In the genomic region with DNA sequence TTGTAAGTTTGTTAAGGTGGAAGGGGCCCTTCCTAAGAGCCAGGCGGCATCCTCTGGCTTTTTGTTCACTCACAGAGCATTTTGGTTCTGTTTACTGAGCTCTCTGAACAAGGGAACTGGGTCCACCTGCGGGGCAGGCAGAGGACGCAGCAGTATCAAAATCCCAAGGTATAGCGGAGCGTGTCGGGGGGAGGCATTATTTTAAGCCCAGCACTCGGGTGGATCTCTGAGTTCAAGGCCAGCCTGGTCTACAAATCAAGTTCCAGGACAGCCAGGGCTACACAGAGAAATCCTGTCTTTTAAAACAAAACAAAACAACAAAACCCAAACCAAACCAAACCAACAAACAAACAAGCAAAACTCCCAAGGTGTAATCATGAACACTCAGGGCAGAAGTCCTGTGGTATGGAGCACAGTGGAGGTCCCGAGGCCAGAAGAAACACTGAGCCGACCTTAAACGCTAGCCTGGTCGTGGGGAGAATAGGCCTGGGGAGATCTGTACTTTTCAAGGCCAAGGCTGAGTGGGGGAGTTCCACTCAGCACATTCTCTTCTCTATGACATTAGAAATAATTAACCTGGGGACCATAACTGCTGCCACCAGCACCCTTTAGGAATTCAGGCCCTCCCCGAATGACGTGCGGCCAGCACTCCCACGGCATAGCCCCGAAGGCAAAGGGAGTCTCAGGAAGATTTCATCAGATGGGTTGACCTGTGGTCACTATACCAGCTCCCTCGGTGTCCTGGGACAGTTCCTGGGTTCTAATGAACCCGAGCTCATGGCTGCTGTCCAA, we compare ENCODE assay signal across 9 mouse cellular contexts. TPM values are rescaled to one million over a fixed set of nuclear protein-coding genes. Genes with fewer than 3 reads are reported as not detected.
DNase-seq lines count a peak whose midpoint lies in the region; ATAC-seq and TF ChIP-seq lines count a peak whose summit lies in the region.
"Had no signal": no experiment of that assay in that cellular context is flagged by ENCODE, and none has a peak within 500 bp of the region (broad histone marks: within the 10 kb centered on the region; RNA-seq: fewer than 3 reads in every experiment).

No protein-coding gene starts in this region.

- H3K9me3 ChIP-seq in E14TG2a.4 (ENCODE audit: low read length): no peaks in the 10 kb centered on the region
- H3K9me3 ChIP-seq in intestine, embryonic 16.5 days (ENCODE audit: control insufficient read depth, low read length): no peaks in the 10 kb centered on the region
- no peaks in the 10 kb centered on the region for H3K9me3 ChIP-seq in limb, embryonic 12.5 days
- H3K9me3 ChIP-seq in midbrain, embryonic 16.5 days (replicated peaks; ENCODE audit: control insufficient read depth, low read length, poor library complexity, severe bottlenecking): no peaks in the 10 kb centered on the region
- H3K9me3 ChIP-seq: midbrain, embryonic 13.5 days had no signal

- H3K27ac ChIP-seq in intestine, embryonic 16.5 days (ENCODE audit: low read length): peak overlapping the region; percentile 82
- H3K27ac ChIP-seq in limb, embryonic 12.5 days: peak overlapping the region; percentile 87
- H3K27ac ChIP-seq in midbrain, embryonic 16.5 days (ENCODE audit: low read length): no peak overlapping the region
- H3K27ac ChIP-seq: midbrain, embryonic 13.5 days had no signal

- peak overlapping the region; percentile 25; the same call in 1 of the 2 replicates for H3K4me2 ChIP-seq in intestine, embryonic 16.5 days (ENCODE audit: low read depth, low read length)
- peak overlapping the region; percentile 52 for H3K4me2 ChIP-seq in limb, embryonic 12.5 days
- H3K4me2 ChIP-seq in midbrain, embryonic 16.5 days (ENCODE audit: low read length): no peak overlapping the region
- H3K4me2 ChIP-seq: midbrain, embryonic 13.5 days had no signal

- H3K79me3 ChIP-seq in C2C12 (ENCODE audit: low read depth): no peaks in the 10 kb centered on the region

- H3K27me3 ChIP-seq in C2C12 (ENCODE audit: control insufficient read depth, insufficient read depth, insufficient read length) (no peaks in the 10 kb centered on the region), E14TG2a.4 (ENCODE audit: insufficient read depth, low read length) (peaks cover 24% of the 10 kb centered on the region)
- H3K27me3 ChIP-seq in intestine, embryonic 16.5 days (replicated peaks; ENCODE audit: control insufficient read depth, insufficient read depth, low read length): no peaks in the 10 kb centered on the region
- H3K27me3 ChIP-seq in limb, embryonic 12.5 days: peaks cover 11% of the 10 kb centered on the region
- H3K27me3 ChIP-seq in midbrain, embryonic 16.5 days (ENCODE audit: control insufficient read depth, insufficient read depth, low read depth, low read length): no peaks in the 10 kb centered on the region

- H3K79me2 ChIP-seq in C2C12 (ENCODE audit: control insufficient read depth, insufficient read depth): peaks cover 14% of the 10 kb centered on the region

- H3K36me3 ChIP-seq in C2C12 (ENCODE audit: control insufficient read depth, insufficient read depth) (no peaks in the 10 kb centered on the region), E14TG2a.4 (ENCODE audit: insufficient read depth, low read length) (no peaks in the 10 kb centered on the region)
- H3K36me3 ChIP-seq in intestine, embryonic 16.5 days (ENCODE audit: control insufficient read depth, insufficient read depth, low read length): no peaks in the 10 kb centered on the region
- H3K36me3 ChIP-seq in limb, embryonic 12.5 days: no peaks in the 10 kb centered on the region
- H3K36me3 ChIP-seq in midbrain, embryonic 16.5 days (ENCODE audit: control insufficient read depth, insufficient read depth, low read length): no peaks in the 10 kb centered on the region
- H3K36me3 ChIP-seq: midbrain, embryonic 13.5 days had no signal

- 53% methylated on average over 18 of the region's 18 CpGs for WGBS in intestine, embryonic 16.5 days
- 81% methylated on average over 18 of the region's 18 CpGs for WGBS in limb, embryonic 12.5 days
- WGBS in midbrain, embryonic 16.5 days: 83% methylated on average over 18 of the region's 18 CpGs

- no peak for TF ChIP-seq CTCF in C2C12 (IDR thresholded peaks at IDR 0.05; ENCODE audit: control insufficient read depth, insufficient read depth, insufficient read length)
- no peak for TF ChIP-seq CTCF in E14TG2a.4 (conservative IDR thresholded peaks at IDR 0.05; ENCODE audit: low read length)

- H3K4me1 ChIP-seq in E14TG2a.4 (replicated peaks; ENCODE audit: low read depth, low read length): peaks cover 32% of the 10 kb centered on the region
- peaks cover 26% of the 10 kb centered on the region for H3K4me1 ChIP-seq in intestine, embryonic 16.5 days (ENCODE audit: control insufficient read depth, insufficient read depth, low read length)
- peaks cover 30% of the 10 kb centered on the region for H3K4me1 ChIP-seq in limb, embryonic 12.5 days (replicated peaks)
- H3K4me1 ChIP-seq in midbrain, embryonic 16.5 days (ENCODE audit: control insufficient read depth, insufficient read depth, low read length): no peaks in the 10 kb centered on the region; the same call in 1 of the 2 replicates

- ATAC-seq in intestine, embryonic 16.5 days: peak; percentile 24
- ATAC-seq in limb, embryonic 12.5 days (ENCODE audit: insufficient number of reproducible peaks, insufficient read depth, low FRiP score, low TSS enrichment, low read depth): no peak
- ATAC-seq in midbrain, embryonic 16.5 days: no peak
- ATAC-seq: midbrain, embryonic 13.5 days had no signal

- H3ac ChIP-seq in C2C12 (ENCODE audit: control insufficient read depth, insufficient read length, low read depth): peak overlapping the region; percentile 45

- H3K4me3 ChIP-seq in C2C12 (ENCODE audit: insufficient read depth, poor library complexity, severe bottlenecking) (peak overlapping the region; percentile 33), E14TG2a.4 (replicated peaks; ENCODE audit: low read length) (0 out of 2 replicates have a peak overlapping the region, but pooled peaks have one; percentile 51)
- H3K4me3 ChIP-seq in intestine, embryonic 16.5 days (ENCODE audit: low read length): peak overlapping the region; percentile 28
- peak overlapping the region; percentile 21 for H3K4me3 ChIP-seq in limb, embryonic 12.5 days (replicated peaks)
- H3K4me3 ChIP-seq in midbrain, embryonic 16.5 days (ENCODE audit: low read depth, low read length): no peak overlapping the region
- H3K4me3 ChIP-seq: midbrain, embryonic 13.5 days had no signal

- no peak for DNase-seq in layer of hippocampus, postnatal 10 days (ENCODE audit: low spot score in 2 of 2)
- no peak for DNase-seq in right cerebral cortex, postnatal 36 days (ENCODE audit: low spot score in 2 of 2)

- H3K9ac ChIP-seq in intestine, embryonic 16.5 days (ENCODE audit: low read depth, low read length): peak overlapping the region; percentile 51; the same call in 1 of the 2 replicates
- no peak overlapping the region; the same call in 1 of the 2 replicates for H3K9ac ChIP-seq in limb, embryonic 12.5 days (replicated peaks)
- no peak overlapping the region for H3K9ac ChIP-seq in midbrain, embryonic 16.5 days (ENCODE audit: low read depth, low read length)
- H3K9ac ChIP-seq: midbrain, embryonic 13.5 days had no signal

TF ChIP-seq in C2C12, 6 proteins besides CTCF, POLR2A, EP300 and RAD21:
- TF ChIP-seq MAX (IDR thresholded peaks at IDR 0.05): no peak
- TF ChIP-seq MYOG (IDR thresholded peaks at IDR 0.05; ENCODE audit: control insufficient read depth, extremely low read depth, insufficient read length): no peak
- no peak for TF ChIP-seq CEBPB (IDR thresholded peaks at IDR 0.05; ENCODE audit: low read depth)
- no peak for TF ChIP-seq USF1 (IDR thresholded peaks at IDR 0.05; ENCODE audit: low read depth)
- TF ChIP-seq FOSL1 (IDR thresholded peaks at IDR 0.05; ENCODE audit: insufficient read depth, low read length, poor library complexity, severe bottlenecking): no peak
- TF ChIP-seq MYOD1 (IDR thresholded peaks at IDR 0.05; ENCODE audit: control insufficient read depth, insufficient read length, low read depth): no peak

RNA-seq across cellular contexts. Expression of gene Ripor1, which starts 10.4 kb away (rescaled TPM):
- polyA plus RNA-seq in C2C12 (2012; fragmentation: generic; extraction: Trizol): 28.7 TPM
- 17.1 and 17.8 TPM in 2 replicates for polyA plus RNA-seq in intestine, embryonic 16.5 days (2015; fragmentation: Nextera tagmentation; extraction: Ambion mirVana)
- 11.3 and 16.8 TPM in 2 replicates for polyA plus RNA-seq in limb, embryonic 12.5 days (2016; fragmentation: Nextera tagmentation; extraction: Ambion mirVana)
- 10 to 100 TPM; 73.6 to 81.2 TPM for total RNA-seq in layer of hippocampus, postnatal 10 days (2021)
- 33.8 and 35.2 TPM in 2 replicates for polyA plus RNA-seq in midbrain, embryonic 16.5 days (2015; fragmentation: Nextera tagmentation; extraction: Ambion mirVana)

RNA-seq across cellular contexts. Expression of gene Atp6v0d1, which starts 28.8 kb away (rescaled TPM):
- polyA plus RNA-seq in C2C12 (2012; fragmentation: generic; extraction: Trizol): 95.1 TPM
- polyA plus RNA-seq in intestine, embryonic 16.5 days (2015; fragmentation: Nextera tagmentation; extraction: Ambion mirVana): 115 and 125 TPM in 2 replicates
- polyA plus RNA-seq in limb, embryonic 12.5 days (2016; fragmentation: Nextera tagmentation; extraction: Ambion mirVana): 60.5 and 61.5 TPM in 2 replicates
- total RNA-seq in layer of hippocampus, postnatal 10 days (2021): 100 to 1,000 TPM; 298 to 305 TPM
- polyA plus RNA-seq in midbrain, embryonic 16.5 days (2015; fragmentation: Nextera tagmentation; extraction: Ambion mirVana): 226 and 244 TPM in 2 replicates

RNA-seq across cellular contexts. Expression of gene Ctcf, which starts 41.7 kb away (rescaled TPM):
- polyA plus RNA-seq in C2C12 (2012; fragmentation: generic; extraction: Trizol): 30.2 TPM
- 73.7 and 86.4 TPM in 2 replicates for polyA plus RNA-seq in intestine, embryonic 16.5 days (2015; fragmentation: Nextera tagmentation; extraction: Ambion mirVana)
- 149 and 160 TPM in 2 replicates for polyA plus RNA-seq in limb, embryonic 12.5 days (2016; fragmentation: Nextera tagmentation; extraction: Ambion mirVana)
- 10 to 100 TPM; 63.6 to 67.7 TPM for total RNA-seq in layer of hippocampus, postnatal 10 days (2021)
- polyA plus RNA-seq in midbrain, embryonic 16.5 days (2015; fragmentation: Nextera tagmentation; extraction: Ambion mirVana): 93.8 and 100 TPM in 2 replicates

RNA-seq across cellular contexts. Expression of gene Agrp, which starts 42.5 kb away (rescaled TPM):
- polyA plus RNA-seq in C2C12 (2012; fragmentation: generic; extraction: Trizol): 0.18 TPM
- polyA plus RNA-seq in intestine, embryonic 16.5 days (2015; fragmentation: Nextera tagmentation; extraction: Ambion mirVana): 0.66 and 0.92 TPM in 2 replicates
- 0.97 and 1.4 TPM in 2 replicates for polyA plus RNA-seq in limb, embryonic 12.5 days (2016; fragmentation: Nextera tagmentation; extraction: Ambion mirVana)
- total RNA-seq in layer of hippocampus, postnatal 10 days (2021): not detected
- polyA plus RNA-seq in midbrain, embryonic 16.5 days (2015; fragmentation: Nextera tagmentation; extraction: Ambion mirVana): 1.4 TPM in 2 replicates
- total RNA-seq: left cerebral cortex, postnatal 10 days had no signal
